ENCODE assay signal across 26 mouse cellular contexts in genomic region chr17:70613897-70614296, GRCm38 (mm10).
A peak's percentile ranks its signal among the peaks of the same experiment; 100 is the strongest.
DNase-seq lines count a peak whose midpoint lies in the region; ATAC-seq and TF ChIP-seq lines count a peak whose summit lies in the region.
"Had no signal": no experiment of that assay in that cellular context is flagged by ENCODE, and none has a peak within 500 bp of the region (broad histone marks: within the 10 kb centered on the region; RNA-seq: fewer than 3 reads in every experiment).

No protein-coding gene starts in this region.

- no peak for TF ChIP-seq POLR2A in olfactory bulb, adult 2 months (IDR thresholded peaks at IDR 0.05; ENCODE audit: insufficient read depth, low read depth, low read length)

- ATAC-seq in stomach, embryonic 14.5 days (ENCODE audit: insufficient number of reproducible peaks, insufficient read depth, low FRiP score, low read depth), result peak; percentile 56; the same call in 1 of the 2 replicates
- no peak for ATAC-seq in stomach, postnatal 0 days (ENCODE audit: low FRiP score, low TSS enrichment)
- ATAC-seq: activated CD4-positive, CD25-positive, alpha-beta regulatory T cell, adult 4 months; CD4-positive, CD25-positive, alpha-beta regulatory T cell, adult 4 months had no signal

- intact Hi-C loops in left cerebral cortex, postnatal 10 days (cut with DNase I), result no loop called here

- H3K4me1 ChIP-seq in stomach, embryonic 14.5 days (ENCODE audit: control insufficient read depth, insufficient read depth, low read length), result no peaks in the 10 kb centered on the region
- no peaks in the 10 kb centered on the region for H3K4me1 ChIP-seq in stomach, postnatal 0 days (replicated peaks; ENCODE audit: control insufficient read depth, insufficient read depth)
- H3K4me1 ChIP-seq in olfactory bulb, adult 2 months (ENCODE audit: control insufficient read depth, insufficient read depth, low read length), result 0 out of 2 replicates have a peak, but pooled peaks cover 3% of the 10 kb centered on the region
- H3K4me1 ChIP-seq: embryonic facial prominence, embryonic 12.5 days; forebrain, embryonic 12.5 days; forebrain, embryonic 15.5 days; heart, embryonic 10.5 days; heart, embryonic 13.5 days had no signal

- H3K27me3 ChIP-seq in stomach, embryonic 14.5 days (ENCODE audit: control insufficient read depth, insufficient read depth, low read length), result no peaks in the 10 kb centered on the region
- H3K27me3 ChIP-seq in stomach, postnatal 0 days (ENCODE audit: control insufficient read depth, insufficient read depth, low read length), result no peaks in the 10 kb centered on the region
- H3K27me3 ChIP-seq: embryonic facial prominence, embryonic 12.5 days; forebrain, embryonic 12.5 days; forebrain, embryonic 15.5 days; heart, embryonic 13.5 days had no signal

- peak overlapping the region; percentile 46; the same call in 1 of the 2 replicates for H3K27ac ChIP-seq in layer of hippocampus, adult 2 months
- H3K27ac ChIP-seq in stomach, embryonic 14.5 days (ENCODE audit: low read length), result no peak overlapping the region
- H3K27ac ChIP-seq in stomach, postnatal 0 days (replicated peaks), result no peak overlapping the region
- 0 out of 2 replicates have a peak overlapping the region, but pooled peaks have one; percentile 21 for H3K27ac ChIP-seq in olfactory bulb, adult 2 months (ENCODE audit: insufficient read depth, low read depth, low read length)
- H3K27ac ChIP-seq: embryonic facial prominence, embryonic 12.5 days; forebrain, embryonic 12.5 days; forebrain, embryonic 15.5 days; heart, embryonic 10.5 days; heart, embryonic 13.5 days; hindbrain, embryonic 14.5 days; hindbrain, postnatal 0 days had no signal

- H3K4me2 ChIP-seq in stomach, embryonic 14.5 days (replicated peaks; ENCODE audit: low read depth, low read length), result no peak overlapping the region
- no peak overlapping the region for H3K4me2 ChIP-seq in stomach, postnatal 0 days (replicated peaks; ENCODE audit: low read depth)
- H3K4me2 ChIP-seq: embryonic facial prominence, embryonic 12.5 days; forebrain, embryonic 12.5 days; forebrain, embryonic 15.5 days; heart, embryonic 13.5 days; hindbrain, embryonic 14.5 days had no signal

- DNase-seq in layer of hippocampus, adult 2 months (ENCODE audit: low spot score in 2 of 2), result no peak
- DNase-seq in layer of hippocampus, postnatal 25 days (ENCODE audit: extremely low spot score in 1 of 2, low spot score in 1 of 2), result no peak
- no peak for DNase-seq in stomach, postnatal 0 days (ENCODE audit: low spot score)
- DNase-seq in left cerebral cortex, postnatal 10 days (ENCODE audit: extremely low spot score in 1 of 2, low spot score in 2 of 2), result no peak
- DNase-seq: adrenal gland, adult 8-10 months; adrenal gland, postnatal 25 days; cerebellum, adult 11-12 months; cerebellum, adult 8-10 months; cerebellum, postnatal 10 days; cerebellum, postnatal 36 days; gastrocnemius, postnatal 25 days; heart, adult 18-20 months; heart, postnatal 14 days; heart, postnatal 4 days had no signal

- no peak overlapping the region for H3K4me3 ChIP-seq in layer of hippocampus, adult 2 months
- no peak overlapping the region for H3K4me3 ChIP-seq in stomach, embryonic 14.5 days (ENCODE audit: low read depth, low read length)
- H3K4me3 ChIP-seq in stomach, postnatal 0 days (ENCODE audit: low read depth, low read length), result no peak overlapping the region
- H3K4me3 ChIP-seq in olfactory bulb, adult 2 months (ENCODE audit: insufficient read depth, low read depth, low read length), result no peak overlapping the region
- H3K4me3 ChIP-seq: embryonic facial prominence, embryonic 12.5 days; erythroblast, embryonic 14.5 days; forebrain, embryonic 12.5 days; forebrain, embryonic 15.5 days; heart, embryonic 10.5 days; heart, embryonic 13.5 days had no signal

- 82% methylated on average over 7 of the region's 7 CpGs for WGBS in stomach, embryonic 14.5 days
- 70% methylated on average over 7 of the region's 7 CpGs for WGBS in stomach, postnatal 0 days
- WGBS in olfactory bulb, adult 2 months, result 81% methylated on average over 7 of the region's 7 CpGs

- no peaks in the 10 kb centered on the region for H3K36me3 ChIP-seq in stomach, embryonic 14.5 days (ENCODE audit: control insufficient read depth, insufficient read depth, low read length)
- no peaks in the 10 kb centered on the region for H3K36me3 ChIP-seq in stomach, postnatal 0 days (ENCODE audit: control insufficient read depth, insufficient read depth, low read length)
- H3K36me3 ChIP-seq: embryonic facial prominence, embryonic 12.5 days; forebrain, embryonic 12.5 days; forebrain, embryonic 15.5 days; heart, embryonic 10.5 days; heart, embryonic 13.5 days had no signal

- no peaks in the 10 kb centered on the region for H3K9me3 ChIP-seq in stomach, embryonic 14.5 days (ENCODE audit: control insufficient read depth, low read depth, low read length)
- no peaks in the 10 kb centered on the region for H3K9me3 ChIP-seq in stomach, postnatal 0 days (ENCODE audit: control insufficient read depth, low read length)
- H3K9me3 ChIP-seq: embryonic facial prominence, embryonic 12.5 days; forebrain, embryonic 12.5 days; forebrain, embryonic 15.5 days; heart, embryonic 10.5 days; heart, embryonic 13.5 days had no signal

- H3K9ac ChIP-seq in stomach, embryonic 14.5 days (replicated peaks; ENCODE audit: low read depth, low read length), result no peak overlapping the region
- H3K9ac ChIP-seq in stomach, postnatal 0 days (ENCODE audit: low read length), result no peak overlapping the region
- H3K9ac ChIP-seq: embryonic facial prominence, embryonic 12.5 days; forebrain, embryonic 12.5 days; forebrain, embryonic 15.5 days; heart, embryonic 13.5 days; hindbrain, embryonic 14.5 days had no signal

- TF ChIP-seq CTCF in layer of hippocampus, adult 2 months (conservative IDR thresholded peaks at IDR 0.05), result no peak
- no peak for TF ChIP-seq CTCF in stomach, postnatal 0 days (IDR thresholded peaks at IDR 0.05; ENCODE audit: low read depth)
- no peak for TF ChIP-seq CTCF in olfactory bulb, adult 2 months (IDR thresholded peaks at IDR 0.05; ENCODE audit: insufficient read depth, low read depth, low read length)

- no peak for TF ChIP-seq EP300 in stomach, postnatal 0 days (optimal IDR thresholded peaks at IDR 0.05)

Comparison
In these comparisons a context has a peak if more than half of its experiments do, and no peak if none do; other contexts are left out.
1. H3K27ac ChIP-seq: peak in layer of hippocampus, adult 2 months (single experiment) and olfactory bulb, adult 2 months (single experiment); none in stomach, embryonic 14.5 days (single experiment) and stomach, postnatal 0 days (single experiment).